Mouse (Mus musculus) embryo, embryonic 11 days (tissue): ENCODE measurements at regions not wholly inside any gene's neighbourhood (a gene's known extent, or its start where the extent isn't known, plus 50 kb on each side); places are given as distances from the start of the nearest gene placed in this dataset.

Experiments
- DNase-seq: peaks from one replicate; pipeline ENCODE4 v3.0.0-alpha.2; 2015

GRCm38 (mm10) chr16:51315608-51316007, 715.4 kb upstream of the Cblb start:
- peak; percentile 79 for DNase-seq

GRCm38 (mm10) chr16:51332262-51332661, 698.8 kb upstream of the Cblb start:
- no peak for DNase-seq

GRCm38 (mm10) chr16:51334972-51335371, 696.1 kb upstream of the Cblb start:
- no peak for DNase-seq

GRCm38 (mm10) chr16:51347120-51347519, 683.9 kb upstream of the Cblb start:
- peak; percentile 5 for DNase-seq

GRCm38 (mm10) chr16:51352151-51352550, 678.9 kb upstream of the Cblb start:
- no peak for DNase-seq

- DNase-seq: no peak
Measured at GRCm38 (mm10) chr16:51353791-51354190, 677.2 kb upstream of the Cblb start.

GRCm38 (mm10) chr16:51370070-51370469, 661.0 kb upstream of the Cblb start:
- no peak for DNase-seq

GRCm38 (mm10) chr16:51386456-51386855, 644.6 kb upstream of the Cblb start:
- no peak for DNase-seq

- no peak for DNase-seq
Measured at GRCm38 (mm10) chr16:51387498-51387897, 643.5 kb upstream of the Cblb start.

GRCm38 (mm10) chr16:51393871-51394270, 637.2 kb upstream of the Cblb start:
- no peak for DNase-seq
